Mouse (Mus musculus) liver, embryonic 14.5 days (tissue): ENCODE results near the gene Dse. TPM values are rescaled to one million over a fixed set of nuclear protein-coding genes. Genes with fewer than 3 reads are reported as not detected.

Source experiments
- ATAC-seq: fragments of 200-750 bp; cut with Nextera tagmentation; 2 replicates; pipeline ENCODE4 v1.8.0; 2017; ENCODE audit warnings: moderate number of reproducible peaks, mild to moderate bottlenecking, moderate library complexity; ENCODE audit not compliant: insufficient read depth
- DNase-seq, 3 experiments: peaks; one replicate each; pipeline ENCODE4 v3.0.0-alpha.2; 2012 to 2013; ENCODE audit warnings: low read depth in 3 of 3, low spot score in 3 of 3
- H3K27ac ChIP-seq: fragments of 300-500 bp; sonication (generic); 2 replicates; pipeline ENCODE4 v1.5.1; 2014; ENCODE audit warnings: moderate library complexity, mild to moderate bottlenecking, control low read depth, inconsistent platforms
- H3K27me3 ChIP-seq: fragments of 300-500 bp; sonication (generic); 2 replicates; pipeline ENCODE4 v1.6.1; 2014; ENCODE audit warnings: mild to moderate bottlenecking, low read length, moderate library complexity; ENCODE audit not compliant: control insufficient read depth, insufficient read depth
- H3K36me3 ChIP-seq: fragments of 300-500 bp; sonication (generic); replicated peaks from 2 replicates; pipeline ENCODE4 v1.6.1; 2014; ENCODE audit warnings: low read depth; ENCODE audit not compliant: control insufficient read depth, insufficient read depth
- H3K4me1 ChIP-seq, 2 experiments: fragments of 200-500 bp in 1 of 2; fragments of 300-500 bp in 1 of 2; sonication (generic) in 1 of 2; replicated peaks; 2 replicates each; pipeline ENCODE4 v1.6.1; 2012 to 2014; ENCODE audit warnings: antibody characterized with exemption in 1 of 2, inconsistent platforms in 1 of 2, low read length in 1 of 2; ENCODE audit not compliant: control insufficient read depth in 2 of 2, insufficient read depth in 2 of 2
- H3K4me2 ChIP-seq: fragments of 300-500 bp; sonication (generic); 2 replicates; pipeline ENCODE4 v1.6.1; 2014; ENCODE audit warnings: low read depth, mild to moderate bottlenecking, control low read depth, moderate library complexity
- H3K4me3 ChIP-seq, 2 experiments: fragments of 200-500 bp in 1 of 2; fragments of 300-500 bp in 1 of 2; sonication (generic) in 1 of 2; 2 replicates each; pipeline ENCODE4 v1.5.1; 2012 to 2014; ENCODE audit warnings: low read depth in 2 of 2, low read length in 2 of 2, mild to moderate bottlenecking in 2 of 2, control low read depth in 1 of 2, inconsistent platforms in 1 of 2, moderate library complexity in 1 of 2; ENCODE audit not compliant: insufficient read depth in 1 of 2
- H3K9ac ChIP-seq: fragments of 300-500 bp; sonication (generic); replicated peaks from 2 replicates; pipeline ENCODE4 v1.6.1; 2014; ENCODE audit warnings: mild to moderate bottlenecking, control low read depth, moderate library complexity
- H3K9me3 ChIP-seq: fragments of 300-500 bp; sonication (generic); 2 replicates; pipeline ENCODE4 v1.6.1; 2016; ENCODE audit warnings: low read length, mixed read lengths; ENCODE audit not compliant: control insufficient read depth
- CTCF ChIP-seq: IDR thresholded peaks from 2 replicates; pipeline ENCODE4 v1.5.1; 2016; ENCODE audit warnings: antibody characterized with exemption, low read depth, control low read depth
- EP300 ChIP-seq: IDR thresholded peaks from 2 replicates; pipeline ENCODE4 v1.6.1; 2016; ENCODE audit warnings: antibody characterized with exemption, low read depth
- WGBS: fragments of 180-500 bp; shearing (Covaris S2); extraction: QIAGEN DNeasy Blood & Tissue Kit; methylation state at CpG from one replicate; pipeline ENCODE4 v1.1.7; 2014; ENCODE audit not compliant: insufficient replicate concordance; 5-methylcytosine and 5-hydroxymethylcytosine counted together
- polyA plus RNA-seq, 2 experiments: library from polyadenylated mRNA; depleted of rRNA in 1 of 2; stranded (reverse) in 1 of 2; unstranded in 1 of 2; fragments of >200 nt; fragmentation: Nextera tagmentation in 1 of 2; extraction: Ambion mirVana in 1 of 2; gene quantifications; 2 replicates each; pipeline versions ENCODE4 v1.2.1 to v1.2.3; 2012 to 2014

Dse gene
- polyA plus RNA-seq, 2 experiments, result 2.8 to 6.1 TPM

- Histone ChIP-seq H3K9me3 (no peaks in the 10 kb centered on the region), H3K36me3 (no peaks in the 10 kb centered on the region), H3K4me1 (peaks cover 0 to 19% of the 10 kb centered on the region in 2 experiments; a peak in 2 of 4 replicates), H3K27me3 (no peaks in the 10 kb centered on the region), H3K4me2 (no peak overlapping the region), H3K4me3 (no peak overlapping the region), H3K9ac (no peak overlapping the region), H3K27ac (no peak overlapping the region)
- 24% methylated on average over 3 of the region's 3 CpGs for WGBS
- DNase-seq (no peak), ATAC-seq (no peak)
- TF ChIP-seq CTCF, result no peak
Measured at GRCm38 (mm10) chr10:34197269-34197668, 10.2 kb downstream of the Dse start.

DNA sequence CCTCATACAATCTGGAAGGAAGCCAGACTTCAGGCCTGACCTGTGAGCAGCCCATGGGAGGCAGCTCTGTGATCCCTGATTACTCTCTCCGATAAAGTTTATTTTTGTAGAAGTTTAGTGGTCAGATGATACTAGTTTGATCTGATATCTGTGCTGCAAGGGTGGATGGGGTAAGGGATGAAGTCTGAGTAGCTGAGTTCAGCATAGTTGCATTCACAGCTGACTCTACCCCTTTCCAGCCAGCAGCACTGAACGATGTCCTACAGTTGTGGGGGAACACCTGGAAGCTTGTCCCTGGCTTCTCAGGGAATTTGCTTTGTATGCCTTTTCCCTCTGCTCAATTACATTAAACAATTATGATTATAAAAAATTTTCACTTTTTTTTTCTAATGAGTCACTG is 12.6 kb downstream of the Dse start:
- ATAC-seq (no peak), DNase-seq (no peak)
- WGBS, result 46% methylated on average over 2 of the region's 2 CpGs
- H3K4me3 ChIP-seq, result no peak overlapping the region
- H3K4me2 ChIP-seq, result no peak overlapping the region
- no peak overlapping the region for H3K9ac ChIP-seq
- H3K36me3 ChIP-seq, result no peaks in the 10 kb centered on the region
- H3K9me3 ChIP-seq, result no peaks in the 10 kb centered on the region
- peaks cover 0 to 19% of the 10 kb centered on the region in 2 experiments; a peak in 2 of 4 replicates for H3K4me1 ChIP-seq
- TF ChIP-seq CTCF (no peak), EP300 (no peak)
- H3K27ac ChIP-seq, result no peak overlapping the region
- H3K27me3 ChIP-seq, result no peaks in the 10 kb centered on the region

GRCm38 (mm10) chr10:34194503-34194902 is 13.0 kb downstream of the Dse start:
- DNase-seq, result no peak
- Histone ChIP-seq H3K36me3 (no peaks in the 10 kb centered on the region), H3K4me2 (no peak overlapping the region), H3K4me3 (no peak overlapping the region), H3K4me1 (peaks cover 0 to 19% of the 10 kb centered on the region in 2 experiments; a peak in 2 of 4 replicates), H3K27me3 (no peaks in the 10 kb centered on the region), H3K27ac (no peak overlapping the region), H3K9ac (no peak overlapping the region), H3K9me3 (no peaks in the 10 kb centered on the region)
- WGBS, result 72% methylated on average over 5 of the region's 5 CpGs
- no peak for ATAC-seq
- TF ChIP-seq CTCF (no peak), EP300 (no peak)

- ATAC-seq (no peak), DNase-seq (no peak)
- Histone ChIP-seq H3K27me3 (no peaks in the 10 kb centered on the region), H3K4me3 (no peak overlapping the region), H3K36me3 (no peaks in the 10 kb centered on the region), H3K4me2 (no peak overlapping the region), H3K27ac (no peak overlapping the region), H3K9me3 (no peaks in the 10 kb centered on the region), H3K4me1 (0 out of 4 replicates have a peak, but pooled peaks cover 0 to 1% of the 10 kb centered on the region in 2 experiments), H3K9ac (no peak overlapping the region)
- TF ChIP-seq CTCF (no peak), EP300 (no peak)
- 60% methylated on average over 10 of the region's 10 CpGs for WGBS
Measured at GRCm38 (mm10) chr10:34186571-34187260, 20.8 kb downstream of the Dse start.

DNA sequence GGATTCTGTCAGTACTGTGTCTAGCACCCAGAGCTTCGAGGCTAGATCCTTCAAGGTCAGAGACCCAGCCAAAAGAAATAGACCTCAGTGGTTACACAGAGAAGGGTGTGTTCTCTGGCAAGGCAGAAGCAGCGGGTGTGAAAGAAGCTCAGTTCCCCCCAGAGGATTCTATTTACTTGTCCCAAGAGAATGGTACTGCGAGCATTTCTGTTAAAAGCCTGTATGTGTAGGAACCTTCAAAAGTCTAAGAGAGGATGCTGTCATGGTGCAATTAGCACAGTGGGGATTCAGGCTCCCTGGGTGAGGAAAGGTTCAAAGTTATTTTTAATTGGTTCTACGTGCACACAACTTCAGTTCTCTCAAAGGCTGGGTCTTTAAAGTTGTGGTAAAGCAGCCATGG is 22.0 kb downstream of the Dse start:
- TF ChIP-seq EP300 (no peak), CTCF (no peak)
- Histone ChIP-seq H3K9me3 (no peaks in the 10 kb centered on the region), H3K27me3 (no peaks in the 10 kb centered on the region), H3K36me3 (no peaks in the 10 kb centered on the region), H3K4me2 (no peak overlapping the region), H3K4me3 (no peak overlapping the region), H3K27ac (no peak overlapping the region), H3K4me1 (0 out of 4 replicates have a peak, but pooled peaks cover 0 to 1% of the 10 kb centered on the region in 2 experiments), H3K9ac (no peak overlapping the region)
- DNase-seq, result no peak
- 51% methylated on average over 4 of the region's 4 CpGs for WGBS
- no peak for ATAC-seq
